Mouse (Mus musculus) CD4-positive, CD25-positive, alpha-beta regulatory T cell, adult 9 weeks (primary cell): ENCODE results near the gene Dap. TPM values are rescaled to one million over a fixed set of nuclear protein-coding genes. Genes with fewer than 3 reads are reported as not detected.

Source experiments
- polyA plus RNA-seq: library from polyadenylated mRNA; unstranded; fragments of 100-300 nt; shearing (Covaris generic); gene quantifications from one replicate; pipeline ENCODE4 v1.2.1, GENCODE M21; 2017

The Dap gene
- 37.0 TPM for polyA plus RNA-seq

GRCm38 (mm10) chr15:31224135-31224761 lies at the start of gene Dap:
TSS of gene Dap (plus strand) at chr15:31224314.

Other genes with a start within 250 kb of the Dap start
- not detected for gene Ankrd33b, start 143.4 kb downstream of the Dap start, polyA plus RNA-seq
- gene Ropn1l, start 229.4 kb downstream of the Dap start, polyA plus RNA-seq = 0.38 TPM